Mouse (Mus musculus) urinary bladder, adult 18-20 months (tissue): ENCODE measurements at regions not wholly inside any gene's neighbourhood (a gene's known extent, or its start where the extent isn't known, plus 50 kb on each side); places are given as distances from the start of the nearest gene placed in this dataset.

ENCODE experiments used
- DNase-seq, 2 experiments: peaks; one replicate each; pipeline ENCODE4 v3.0.0; 2022; ENCODE audit warnings: low spot score in 2 of 2, mixed read lengths in 2 of 2

DNA sequence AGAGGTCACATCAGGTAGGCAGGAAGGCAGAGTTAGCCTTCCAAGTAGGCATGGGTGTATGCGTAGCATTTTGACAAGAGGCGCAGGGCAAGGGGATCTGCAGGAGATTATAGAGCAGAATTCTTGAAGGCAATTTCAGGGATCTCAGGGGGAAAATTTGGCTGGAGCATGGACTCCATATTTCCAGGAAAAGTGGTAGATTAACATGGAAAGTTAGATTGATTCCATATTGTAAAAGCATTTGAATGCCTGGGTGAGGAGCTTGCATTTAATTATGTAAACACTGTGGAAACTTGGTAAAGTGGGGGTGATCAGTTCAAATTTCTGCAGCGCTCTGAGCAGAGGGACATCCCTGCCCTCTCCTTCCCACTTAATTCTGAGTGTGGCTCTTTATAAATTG is 146.7 kb downstream of the Pax3 start:
- no peak for DNase-seq

DNA sequence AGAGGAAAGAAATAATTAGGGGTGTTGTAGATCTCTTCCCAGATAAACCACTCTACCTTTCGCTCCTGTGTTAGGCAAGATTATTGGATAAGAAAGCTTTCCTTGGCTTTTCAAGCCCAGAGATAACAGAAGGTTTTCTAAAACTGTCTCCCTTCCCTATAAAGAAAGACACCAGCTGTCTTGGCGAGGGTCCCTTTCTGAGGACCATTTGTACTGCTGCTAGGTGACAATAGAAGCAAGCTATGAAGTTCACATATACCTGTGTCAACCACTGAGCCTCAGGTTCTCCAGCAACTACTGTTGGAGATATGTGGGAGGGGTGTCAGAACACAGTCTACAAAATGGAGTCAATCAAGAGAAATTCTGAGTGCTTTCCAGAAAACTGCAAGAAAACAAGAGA is 164.6 kb downstream of the Pax3 start:
- DNase-seq: no peak

DNA sequence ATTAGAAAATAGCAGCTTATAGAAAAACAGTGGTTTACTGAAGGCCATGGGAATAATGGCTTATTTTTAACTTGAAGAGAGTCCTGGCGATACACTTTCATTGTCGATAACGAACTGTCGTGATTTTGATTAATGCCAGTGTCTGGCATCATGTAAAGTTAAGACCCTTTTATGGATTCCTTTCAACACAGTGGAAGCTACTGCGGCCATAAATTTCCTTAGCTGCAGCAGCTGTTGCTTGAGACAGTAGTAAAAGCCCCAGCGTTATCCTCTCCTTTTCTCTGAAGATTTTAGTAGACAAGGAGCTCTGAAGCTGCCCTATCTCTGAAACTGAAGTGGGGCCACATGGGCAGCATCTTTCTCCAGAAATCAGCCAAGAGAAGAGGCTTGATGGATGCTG is 175.2 kb downstream of the Pax3 start:
- DNase-seq: no peak

DNA sequence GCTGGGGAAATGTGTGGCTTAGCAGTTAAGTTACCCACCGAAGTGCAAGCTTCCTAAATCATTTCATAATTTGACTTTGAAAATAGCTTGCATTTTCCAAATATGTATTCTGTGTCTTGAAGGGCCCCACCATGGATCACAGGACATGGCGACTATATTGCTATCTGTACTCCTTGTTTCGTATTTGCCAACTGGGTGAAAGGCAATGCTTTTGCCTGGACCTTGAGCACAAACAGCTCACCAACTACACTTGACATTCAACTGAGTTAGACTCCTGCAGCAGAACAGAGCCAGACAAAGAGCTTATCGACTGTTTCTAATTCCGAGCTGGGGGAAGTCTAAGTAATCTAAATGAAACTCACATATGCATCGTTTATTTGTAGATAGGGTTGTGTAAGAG is 175.9 kb downstream of the Pax3 start:
- DNase-seq: no peak

DNA sequence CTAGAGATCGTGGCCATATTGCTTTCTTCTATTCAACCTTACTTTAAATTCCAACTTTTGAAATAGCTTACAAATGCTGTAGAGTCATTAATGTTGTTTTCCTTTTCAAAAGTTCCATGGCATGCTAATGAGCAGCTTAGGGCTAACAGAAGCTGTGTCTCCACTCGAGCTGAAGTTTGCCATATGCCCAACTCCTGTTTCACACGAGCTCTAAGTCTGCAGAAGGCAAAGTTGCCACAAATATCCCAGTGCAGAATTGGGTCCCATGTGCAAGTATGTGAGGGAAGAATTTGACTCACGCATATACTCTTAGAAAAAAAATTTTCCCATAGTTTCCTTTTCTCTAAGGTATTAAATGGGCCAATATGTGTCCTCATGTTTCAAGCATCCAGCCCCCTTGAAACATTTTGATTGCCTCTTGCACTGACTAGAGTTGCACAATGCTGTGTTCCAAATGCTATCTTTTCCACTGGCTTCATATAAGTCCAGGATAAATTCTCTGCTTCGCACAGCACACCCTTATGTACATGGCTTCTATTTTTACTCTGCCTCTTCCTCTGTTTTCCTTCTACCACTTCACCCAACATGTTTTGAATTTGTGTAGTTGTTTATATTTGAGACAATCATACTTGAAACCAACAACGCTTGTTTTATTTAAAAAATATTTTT is 178.9 kb downstream of the Pax3 start:
- no peak for DNase-seq

DNA sequence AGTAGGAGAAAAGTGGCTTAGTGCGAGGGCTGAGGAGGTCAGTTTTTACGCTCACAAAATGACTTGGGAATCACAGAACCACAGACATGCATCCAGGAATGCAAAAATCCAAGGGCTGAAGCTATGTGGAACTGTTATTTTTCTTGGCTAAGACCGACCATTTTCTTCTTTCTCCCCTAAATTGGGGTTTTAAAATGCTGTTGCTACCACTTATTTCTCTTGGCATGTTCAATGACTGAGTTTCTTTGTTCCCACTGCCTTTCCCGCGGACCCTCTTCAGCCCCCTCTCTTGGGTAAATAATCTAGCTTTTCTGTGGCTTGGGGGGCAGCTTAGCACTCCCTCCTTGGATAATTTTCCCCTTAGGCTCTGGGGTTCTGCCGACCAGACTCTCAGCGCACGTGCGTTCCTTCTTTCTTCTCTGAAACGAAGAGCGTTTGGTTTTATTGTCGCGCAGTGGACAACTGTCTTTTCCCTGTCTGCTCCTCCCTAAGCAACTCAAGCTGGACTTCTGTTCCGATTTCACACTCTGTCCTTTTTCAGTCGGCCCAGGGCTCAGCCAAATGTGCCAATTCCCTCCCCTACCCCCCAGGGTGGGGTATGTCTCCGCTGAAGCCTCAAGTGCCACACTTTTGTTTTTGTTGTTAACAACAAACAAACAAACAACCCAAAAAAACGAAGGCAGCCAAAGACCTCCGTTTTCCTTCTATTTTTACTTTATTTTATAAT is 180.2 kb downstream of the Pax3 start:
- no peak for DNase-seq

DNA sequence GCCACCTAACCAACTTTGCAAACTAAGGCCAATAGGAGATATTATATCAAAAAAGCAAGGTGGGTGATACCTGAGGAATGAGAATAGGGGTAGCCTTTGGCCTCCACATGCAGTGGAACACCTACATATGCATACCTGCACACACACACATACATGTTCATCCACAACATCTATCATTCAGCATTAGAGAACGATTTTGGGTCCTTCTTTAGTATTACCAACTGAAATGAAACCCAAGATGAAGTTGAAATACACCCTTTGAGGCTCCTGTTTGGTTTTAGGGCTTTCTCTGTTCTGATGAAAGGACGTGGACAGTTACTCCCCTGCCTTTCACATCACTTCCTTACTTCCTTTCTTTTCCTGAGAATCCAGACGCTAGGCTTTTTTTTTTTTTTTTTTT is 180.9 kb downstream of the Pax3 start:
- no peak for DNase-seq

DNA sequence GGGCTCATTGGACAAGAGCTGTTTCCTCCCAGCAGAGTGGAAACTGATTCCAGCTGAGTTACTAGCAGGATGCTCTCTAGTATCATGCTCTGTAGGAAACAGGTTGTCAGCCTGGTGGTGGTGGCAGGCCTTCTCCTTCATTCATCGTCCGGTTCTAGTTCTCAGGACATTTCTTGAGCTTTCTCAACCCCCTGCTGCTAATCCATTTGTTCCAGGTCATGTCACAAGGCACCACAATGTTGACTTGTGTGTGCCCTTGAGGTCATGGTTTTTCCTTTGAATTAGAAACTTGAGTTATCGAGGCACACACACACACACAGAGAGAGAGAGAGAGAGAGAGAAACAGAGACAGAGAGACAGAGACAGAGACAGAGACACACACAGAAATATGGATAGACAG is 183.5 kb downstream of the Pax3 start:
- no peak for DNase-seq

DNA sequence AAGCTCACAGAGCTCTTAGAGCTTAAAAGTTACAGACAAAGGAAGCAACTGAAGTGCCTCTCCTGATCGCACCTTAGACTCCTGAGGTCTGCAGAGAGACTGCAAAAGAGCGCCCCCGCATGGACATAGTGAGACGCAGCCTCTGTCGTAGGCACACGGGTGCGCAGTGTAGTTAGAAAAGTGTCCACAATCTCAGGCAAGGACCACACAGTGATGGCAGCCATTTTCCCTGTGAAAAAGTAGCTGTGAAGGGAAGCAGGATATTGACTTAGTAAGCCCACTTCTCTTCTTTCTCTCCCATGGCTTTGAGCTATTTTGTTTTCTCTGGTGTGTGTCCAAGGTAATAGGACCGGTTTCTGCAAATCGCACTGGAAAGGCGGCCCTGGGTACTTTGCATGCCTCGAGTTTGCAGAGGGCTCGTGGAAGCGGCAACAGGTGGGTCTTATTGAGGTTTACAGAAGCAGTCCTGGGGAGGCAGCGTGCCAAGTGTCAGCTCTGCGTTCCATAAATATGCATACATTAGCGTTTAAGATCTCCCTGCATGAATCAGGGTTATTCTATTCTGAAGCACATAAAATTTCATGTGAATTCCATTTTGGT is 188.0 kb downstream of the Pax3 start:
- DNase-seq: peak in 1 of 2 experiments; percentile 2

DNA sequence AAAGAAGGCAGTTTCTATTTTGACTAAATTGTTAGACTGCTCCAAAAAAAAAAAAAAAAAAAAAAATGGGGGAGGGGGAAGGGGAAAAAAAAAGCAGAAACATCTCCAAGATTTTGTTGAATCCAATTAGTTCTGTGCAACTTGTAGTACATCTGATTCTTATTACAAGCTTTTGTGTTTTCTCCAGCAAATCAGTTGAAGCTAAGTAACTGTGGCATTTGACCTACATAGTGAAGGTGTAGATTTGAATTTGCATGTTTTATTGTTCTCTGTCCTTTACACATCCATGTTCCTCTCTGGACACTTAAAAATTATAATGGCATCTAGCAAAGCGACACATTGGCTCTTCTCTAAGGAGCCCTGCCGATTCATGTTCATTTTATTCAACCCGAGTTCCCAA is 192.6 kb downstream of the Pax3 start:
- DNase-seq: no peak

DNA sequence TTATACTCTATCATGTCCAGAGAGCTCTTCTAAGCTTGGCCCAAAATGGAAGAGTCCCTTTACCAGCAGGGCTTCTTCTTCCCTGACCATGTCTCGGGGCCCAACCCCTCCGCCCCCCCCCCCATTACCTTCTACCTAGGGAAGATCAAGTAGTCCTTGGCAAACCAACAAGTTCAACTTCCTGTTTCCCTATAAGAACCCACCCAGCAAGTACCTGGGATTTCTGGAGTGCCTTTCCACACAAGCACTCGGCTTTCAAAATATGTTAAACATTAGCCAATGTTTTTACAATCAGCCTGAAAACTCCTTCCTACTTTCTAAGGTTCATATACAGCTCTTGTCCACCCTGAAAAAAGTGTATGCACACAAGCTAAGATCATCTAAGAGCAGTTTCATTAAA is 198.2 kb downstream of the Pax3 start:
- DNase-seq: no peak

DNA sequence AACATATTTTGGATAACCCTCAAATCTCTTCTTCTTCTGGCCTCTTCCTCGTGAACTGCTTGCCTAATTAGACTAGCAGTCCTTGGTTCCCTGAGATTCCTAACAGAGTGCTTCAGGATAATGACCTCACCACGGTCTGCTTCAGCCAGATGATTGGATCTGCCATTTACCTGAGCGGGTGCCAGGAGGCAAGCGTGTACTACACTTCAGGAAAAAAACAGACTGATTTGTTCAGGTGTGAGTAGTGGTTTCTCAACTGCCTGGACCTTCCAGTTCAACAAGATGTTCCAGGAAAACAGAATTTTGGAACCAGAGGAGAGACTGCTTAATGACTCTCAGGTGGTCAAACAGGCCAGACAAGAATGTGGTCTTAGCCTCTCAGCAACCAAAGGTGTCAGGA is 215.4 kb downstream of the Pax3 start:
- DNase-seq: no peak

DNA sequence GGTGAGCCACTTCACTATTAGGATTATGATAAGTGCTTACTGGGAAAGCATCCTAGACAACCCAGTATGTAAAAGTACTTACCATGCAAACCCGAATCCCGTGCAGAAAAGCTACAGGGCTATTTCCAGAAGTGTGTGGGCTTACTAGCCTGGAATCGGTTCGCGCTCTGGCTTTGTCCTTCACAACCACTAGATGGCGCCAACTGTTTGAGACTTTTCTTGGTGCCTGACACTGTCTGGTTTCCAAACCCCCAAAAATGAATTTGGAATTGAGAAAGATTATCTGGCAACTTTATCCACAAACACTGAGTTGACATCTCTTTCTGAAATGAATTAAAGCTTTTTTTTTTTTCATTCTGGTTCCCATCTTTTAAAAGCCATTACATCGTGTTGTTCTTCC is 218.2 kb downstream of the Pax3 start:
- DNase-seq: peak; percentile 13 to 21

DNA sequence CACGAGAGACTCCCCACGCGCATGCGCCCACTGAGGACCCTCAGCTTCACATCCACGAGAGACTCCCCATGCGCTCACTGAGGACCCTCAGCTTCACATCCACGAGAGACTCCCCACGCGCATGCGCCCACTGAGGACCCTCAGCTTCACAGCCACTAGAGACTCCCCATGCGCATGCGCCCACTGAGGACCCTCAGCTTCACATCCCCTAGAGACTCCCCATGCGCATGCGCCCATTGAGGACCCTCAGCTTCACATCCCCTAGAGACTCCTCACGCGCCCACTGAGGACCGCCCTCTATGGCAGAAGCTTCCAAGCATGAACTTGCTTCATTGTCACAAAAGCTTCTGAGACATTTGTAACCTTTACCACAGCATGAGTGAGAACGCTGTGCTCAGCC is 221.0 kb downstream of the Pax3 start:
- no peak for DNase-seq

DNA sequence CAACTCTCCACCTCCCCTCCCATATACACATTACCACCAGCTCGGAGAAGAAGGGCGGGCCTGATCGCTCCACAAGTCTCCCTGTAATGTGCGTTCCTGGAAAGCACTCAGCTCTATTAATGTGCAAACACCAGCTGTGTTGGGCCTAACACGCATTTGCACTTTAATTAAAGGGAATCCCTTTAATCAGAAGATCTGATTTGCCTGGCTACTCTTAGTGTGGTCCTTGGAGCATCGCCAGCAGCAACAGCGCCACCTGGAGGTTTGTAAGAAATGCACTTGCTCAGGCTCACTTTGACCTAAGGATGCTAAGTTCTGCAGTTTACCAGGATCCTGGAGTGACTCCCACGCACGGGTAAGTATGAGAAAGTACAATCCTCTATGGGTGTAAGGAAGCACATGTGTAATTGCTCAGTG is 224.6 kb downstream of the Pax3 start:
- DNase-seq: peak in 1 of 2 experiments; percentile 39

DNA sequence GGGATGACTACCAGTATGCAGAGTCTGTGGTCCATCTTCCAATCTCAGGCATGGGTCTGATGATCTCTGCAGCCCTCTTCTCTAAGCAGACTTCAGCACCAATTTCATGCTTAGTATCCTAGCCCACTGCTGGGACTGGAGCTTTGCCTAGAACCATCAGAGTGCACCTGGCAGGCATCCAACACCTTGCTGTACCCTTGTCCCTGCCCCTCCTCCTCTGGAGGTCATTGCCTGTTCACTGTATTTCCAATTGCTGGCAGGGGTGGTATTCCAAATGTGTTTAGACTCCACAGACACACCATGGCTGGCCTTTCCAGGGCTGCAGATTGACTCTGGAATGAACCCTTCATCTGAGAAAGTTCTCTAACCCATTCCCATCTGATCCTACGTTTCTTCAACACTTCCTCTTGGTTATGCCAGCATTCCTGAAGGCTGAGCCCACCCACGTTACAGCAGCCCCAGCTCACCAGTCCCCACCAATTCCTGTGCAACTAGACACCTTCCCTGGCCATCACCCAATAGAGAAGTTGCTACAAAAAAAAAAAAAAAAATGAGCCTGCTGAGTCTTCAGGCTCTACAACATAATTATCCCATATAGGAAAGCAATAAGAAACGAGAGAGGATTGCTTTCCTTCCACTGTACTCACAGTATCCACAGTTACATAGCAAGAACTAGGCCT is 232.1 kb downstream of the Pax3 start:
- no peak for DNase-seq

DNA sequence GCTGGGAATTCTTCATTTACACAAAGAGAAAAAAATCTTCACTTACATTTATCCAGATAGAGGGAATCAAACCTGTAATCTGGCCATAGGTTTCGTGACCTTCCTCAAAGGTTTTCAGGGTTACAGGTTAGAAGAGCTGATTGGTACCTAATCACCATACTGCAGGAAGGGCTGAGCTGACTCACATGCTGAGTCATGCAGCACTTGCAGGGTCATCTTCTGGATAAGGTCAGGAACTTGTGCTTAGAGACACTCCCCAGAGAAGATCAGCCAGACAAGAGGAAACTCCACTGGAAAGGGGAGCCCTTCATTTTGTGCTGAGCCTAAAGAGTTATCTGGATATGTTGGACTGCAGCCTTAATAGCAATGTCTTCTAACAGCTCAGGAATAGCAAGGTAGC is 237.6 kb downstream of the Pax3 start:
- no peak for DNase-seq

DNA sequence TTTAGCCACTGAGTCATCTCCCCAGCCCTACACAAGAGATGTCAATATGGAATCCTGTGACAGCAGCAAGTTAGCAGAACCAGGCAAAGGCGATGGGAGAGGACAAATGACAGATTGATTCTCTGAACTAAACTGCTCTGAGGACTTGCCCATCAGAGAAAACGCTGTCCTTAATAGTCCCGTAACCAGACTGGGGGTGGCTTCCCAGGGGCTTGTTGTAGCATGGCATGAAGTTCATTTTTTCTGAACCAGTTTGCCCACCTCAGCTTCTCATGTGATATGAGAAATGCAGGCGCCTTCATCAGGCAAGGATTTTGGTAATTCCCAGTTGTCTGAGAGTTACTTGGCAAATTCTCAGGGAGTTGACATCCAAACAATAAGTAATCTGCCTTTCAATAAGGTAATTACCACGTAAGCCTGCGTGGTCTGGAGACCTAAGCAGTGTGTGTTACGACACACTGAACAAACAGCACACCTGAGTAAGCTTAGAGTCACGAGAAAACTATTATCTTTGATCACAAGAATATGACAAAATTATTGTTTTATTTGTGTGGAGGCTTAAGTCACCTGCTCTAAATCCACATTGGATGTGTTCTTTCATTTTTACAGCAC is 239.7 kb downstream of the Pax3 start:
- DNase-seq: no peak

DNA sequence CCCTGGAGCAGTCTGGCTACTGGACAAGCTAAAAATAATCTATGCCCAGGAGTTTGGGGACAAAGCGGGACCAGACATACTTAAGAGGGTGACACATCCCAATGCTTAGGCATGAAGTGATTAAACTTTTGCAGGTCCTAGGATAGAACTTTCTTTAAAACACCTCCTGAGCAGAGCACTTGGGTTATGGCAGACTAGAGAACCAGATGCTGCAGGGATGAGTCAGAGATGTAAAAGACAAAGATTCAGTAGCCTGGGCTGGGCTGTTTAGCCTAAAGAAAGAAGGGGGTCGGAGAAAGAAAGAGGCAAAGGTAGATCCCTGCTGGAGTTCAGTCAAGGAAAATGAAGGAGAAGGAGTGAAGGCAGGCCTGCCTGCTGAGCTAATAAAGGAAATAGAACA is 249.0 kb downstream of the Pax3 start:
- DNase-seq: no peak

DNA sequence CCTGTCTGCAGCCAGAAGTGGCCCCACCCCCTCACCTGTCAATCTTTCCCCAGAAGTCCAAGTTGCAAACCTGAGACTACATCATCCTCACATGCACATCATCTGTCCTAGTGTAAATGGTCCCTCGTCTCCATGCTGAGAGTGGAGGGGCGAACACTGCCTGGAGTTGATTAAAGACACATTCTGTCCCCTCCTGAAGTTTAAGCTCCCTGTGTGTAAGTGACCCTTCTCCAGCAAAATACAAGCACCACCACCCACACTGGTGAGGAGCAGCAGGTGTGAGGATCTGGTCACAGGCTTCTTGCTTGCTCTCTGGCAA is 252.6 kb downstream of the Pax3 start:
- DNase-seq: no peak

DNA sequence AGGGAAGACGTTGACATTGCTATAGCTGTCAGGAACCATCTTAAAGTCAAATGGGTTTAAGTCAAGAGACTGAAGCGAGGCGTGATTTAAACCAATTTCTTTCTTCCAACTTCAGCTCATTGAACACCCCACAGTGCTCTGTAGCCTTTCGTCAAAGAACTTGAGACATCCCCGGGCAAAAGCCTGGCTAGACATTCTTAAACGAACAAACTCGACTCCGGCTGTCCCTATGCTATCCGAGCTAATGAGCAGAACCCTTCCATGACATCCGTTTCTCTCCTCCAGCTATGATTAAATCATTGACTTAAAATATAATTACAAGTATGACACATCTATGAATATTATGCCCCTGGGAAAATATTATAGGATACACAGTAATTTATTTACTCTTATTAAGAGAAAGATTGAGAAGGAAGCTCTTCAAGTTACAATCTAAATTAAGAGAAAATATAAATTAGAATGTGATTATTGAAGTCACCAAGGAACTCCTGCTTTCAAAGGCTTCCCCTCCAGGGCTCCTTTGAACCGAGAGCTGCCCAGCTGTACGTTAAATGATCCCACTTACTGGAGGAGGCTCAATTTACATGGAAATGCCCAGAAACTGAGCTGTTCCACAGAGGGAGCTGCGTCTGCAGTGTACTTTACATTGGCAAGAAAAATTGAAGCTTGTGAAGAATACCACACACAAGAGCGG is 253.2 kb downstream of the Pax3 start:
- no peak for DNase-seq

DNA sequence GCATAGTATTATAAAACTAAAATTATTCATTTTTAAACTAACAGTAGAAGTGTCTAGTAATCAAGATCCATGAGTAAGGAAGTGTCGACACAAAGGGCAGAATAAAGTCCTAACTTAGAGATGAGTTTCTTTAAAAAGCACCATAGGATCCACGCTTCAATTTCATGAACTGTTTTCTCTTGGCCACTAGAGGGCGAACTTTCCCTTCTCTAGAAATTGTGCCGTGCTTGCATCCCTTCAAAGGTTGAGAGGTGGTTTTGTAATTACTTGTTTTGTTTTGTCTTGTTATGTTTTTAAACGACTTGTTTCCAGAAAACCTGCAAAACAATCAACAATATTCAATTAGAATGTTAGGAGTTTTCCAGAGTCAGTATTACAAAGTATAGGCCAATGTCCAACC is 253.8 kb downstream of the Pax3 start:
- no peak for DNase-seq
